Mouse (Mus musculus) layer of hippocampus, postnatal 10 days (tissue): ENCODE results near the gene Trank1. TPM values are rescaled to one million over a fixed set of nuclear protein-coding genes. Genes with fewer than 3 reads are reported as not detected.

Experiments
- DNase-seq, 2 experiments: peaks; one replicate each; pipeline ENCODE4 v3.0.0; 2021; ENCODE audit warnings: low spot score in 2 of 2
- total RNA-seq, 2 experiments: library from RNA; stranded (reverse); gene quantifications; 2 replicates each; pipeline ENCODE4 v1.2.3; 2021

Gene Trank1
- total RNA-seq, 2 experiments from 2014 or later = 92.2 to 132 TPM

DNA sequence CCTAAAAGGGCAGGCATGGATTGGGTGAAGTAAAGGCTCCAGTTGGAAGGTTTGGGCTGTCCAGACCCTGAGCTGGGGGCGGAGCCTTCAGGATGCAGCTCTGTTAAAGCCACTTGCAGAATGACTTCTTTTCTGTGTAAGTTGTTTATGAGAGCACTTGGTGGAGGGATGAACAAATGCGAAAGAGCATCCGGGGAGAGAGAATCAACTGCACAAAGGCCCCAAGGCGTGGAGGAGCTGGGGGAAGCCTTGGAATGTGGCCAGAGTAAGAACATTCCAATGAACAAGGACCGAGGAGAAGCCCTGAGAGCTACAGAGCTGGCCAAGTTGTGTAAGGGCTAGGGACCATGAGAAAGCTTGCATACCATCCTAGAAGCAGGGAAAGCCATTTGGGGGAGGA lies 111.0 kb downstream of the Trank1 start:
- no peak for DNase-seq

DNA sequence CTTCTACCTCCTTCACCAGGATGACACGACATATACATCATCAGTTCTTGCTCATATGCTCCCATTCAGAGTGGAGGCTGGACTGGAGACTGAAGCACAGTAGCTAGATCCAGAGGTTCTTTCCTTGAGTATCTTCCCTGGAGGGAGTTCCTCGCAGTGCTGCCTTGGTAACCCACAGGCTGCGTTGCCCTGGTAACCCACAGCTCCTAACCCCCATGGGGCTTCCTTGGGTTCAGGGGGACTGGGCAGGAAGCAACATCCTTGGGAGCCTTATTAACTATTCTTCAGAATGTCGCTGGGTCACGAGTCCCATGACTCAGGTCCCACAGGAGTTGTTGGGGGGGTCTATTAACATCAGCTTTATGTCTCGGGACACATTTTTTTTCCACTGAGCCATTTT lies 113.6 kb downstream of the Trank1 start:
- no peak for DNase-seq

DNA sequence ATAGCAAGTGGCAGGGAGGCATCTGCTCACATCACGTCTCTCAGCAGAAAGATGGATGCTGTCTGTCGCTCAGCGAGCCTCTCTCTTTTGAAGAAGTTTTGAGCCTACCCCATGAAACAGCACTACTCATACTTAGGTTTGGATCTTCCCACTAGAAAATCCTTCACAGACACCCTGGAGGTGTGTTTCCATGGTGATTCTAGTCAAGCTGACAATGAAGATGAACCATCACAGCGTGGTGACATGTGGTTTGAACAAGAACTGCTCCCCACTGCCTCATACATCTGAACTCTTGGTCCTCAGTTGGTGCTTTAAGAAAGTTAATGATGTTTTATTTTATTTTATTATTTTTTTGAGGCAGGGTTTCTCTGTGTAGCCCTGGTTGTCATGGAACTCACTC lies 114.4 kb downstream of the Trank1 start:
- no peak for DNase-seq

DNA sequence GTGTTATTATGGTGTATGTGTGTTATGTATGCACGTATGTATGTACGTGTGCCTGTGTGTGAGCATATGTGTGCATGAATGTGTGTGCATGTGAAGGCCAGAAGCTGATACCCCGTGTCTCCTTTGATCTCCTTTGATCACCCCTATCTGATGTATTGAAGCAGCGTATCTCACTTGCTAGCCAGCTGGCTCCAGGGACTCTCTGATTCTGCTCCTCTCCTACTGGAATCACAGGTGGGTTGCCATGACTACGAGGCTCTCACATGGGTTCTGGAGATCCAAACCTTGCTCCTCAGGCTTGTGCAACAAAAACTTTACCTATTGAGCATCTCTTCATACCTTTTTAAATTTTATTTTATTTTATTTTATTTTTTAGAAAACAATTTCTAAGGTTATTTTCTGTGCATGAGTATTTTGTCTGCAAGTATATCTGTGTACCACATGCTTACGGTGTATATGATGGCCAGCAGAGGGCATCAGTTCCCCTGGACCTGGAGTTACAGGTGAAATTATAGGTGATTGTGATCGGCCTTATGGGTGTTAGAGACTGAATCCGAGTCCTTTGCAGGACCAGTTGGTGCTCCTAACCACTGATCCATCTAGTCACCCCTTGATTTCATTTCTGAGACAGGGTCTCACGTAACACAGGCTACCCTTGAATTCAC lies 116.5 kb downstream of the Trank1 start:
- no peak for DNase-seq

DNA sequence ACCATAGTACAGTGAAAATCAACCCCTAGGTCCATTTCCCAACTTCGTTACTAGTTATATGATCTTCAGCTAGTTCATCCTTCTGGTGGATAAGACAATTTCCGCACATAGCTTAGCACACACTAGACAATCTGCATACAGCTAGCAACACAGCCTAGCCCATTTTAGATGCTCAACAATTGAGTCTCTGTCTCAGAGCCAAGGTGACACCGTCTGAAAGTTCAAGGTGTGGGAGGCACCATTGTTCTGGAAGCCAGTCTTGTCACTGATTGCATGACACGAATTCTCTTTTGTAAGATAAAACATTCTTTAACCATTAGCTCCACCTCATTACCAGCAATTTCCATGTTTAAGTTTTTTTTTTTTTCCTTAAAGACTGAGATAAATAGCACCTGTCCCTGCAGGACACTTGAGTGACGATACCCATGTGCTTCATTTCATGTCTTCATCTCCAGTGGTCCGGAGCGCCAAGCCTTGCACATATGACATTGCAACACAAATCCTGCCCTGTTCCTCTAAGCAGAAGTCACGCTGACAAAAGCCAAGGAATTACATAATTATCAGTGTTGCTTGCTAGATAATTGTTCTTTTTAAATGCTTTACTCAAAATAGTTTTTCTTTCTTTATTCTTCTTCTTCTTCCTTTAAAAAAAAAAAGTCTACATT lies 117.3 kb downstream of the Trank1 start:
- no peak for DNase-seq

DNA sequence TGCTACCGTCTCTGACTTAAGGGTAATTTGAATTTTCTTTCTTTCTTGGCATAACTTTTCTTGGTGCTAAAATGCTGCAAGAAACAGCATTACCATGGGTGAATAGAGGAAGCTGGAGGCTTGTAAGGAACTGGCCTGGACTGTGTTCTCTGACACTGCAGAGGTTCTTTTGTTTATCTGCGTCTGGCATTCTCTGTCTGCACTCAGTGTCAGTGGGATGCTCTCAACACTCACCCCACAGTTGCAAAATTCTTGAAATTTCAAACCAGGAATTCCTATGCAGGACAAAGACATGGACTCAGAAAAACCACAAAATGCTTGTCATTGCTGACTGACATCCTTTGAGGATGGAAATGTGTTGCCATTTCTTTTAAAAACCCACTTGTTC lies 117.8 kb downstream of the Trank1 start:
- no peak for DNase-seq

DNA sequence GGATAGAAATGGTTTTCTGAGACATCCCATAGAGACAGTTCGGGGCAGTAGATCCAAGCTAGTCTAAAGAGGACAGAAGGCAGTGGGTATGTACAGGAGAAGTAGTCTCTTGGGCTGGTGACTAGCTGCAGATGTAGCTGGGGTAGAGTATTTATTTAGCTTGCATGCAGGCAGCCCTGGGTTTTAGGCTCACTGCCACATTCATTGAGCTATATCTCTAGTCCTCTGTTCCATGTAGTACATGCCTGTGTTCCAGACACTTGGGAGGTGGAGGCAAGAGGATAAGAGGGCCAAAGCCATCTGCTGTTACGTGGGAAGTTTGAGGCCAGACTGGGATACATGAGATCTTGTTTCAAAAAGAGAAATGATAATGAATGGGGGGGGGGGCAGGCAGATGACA lies 123.9 kb downstream of the Trank1 start:
- DNase-seq = no peak

DNA sequence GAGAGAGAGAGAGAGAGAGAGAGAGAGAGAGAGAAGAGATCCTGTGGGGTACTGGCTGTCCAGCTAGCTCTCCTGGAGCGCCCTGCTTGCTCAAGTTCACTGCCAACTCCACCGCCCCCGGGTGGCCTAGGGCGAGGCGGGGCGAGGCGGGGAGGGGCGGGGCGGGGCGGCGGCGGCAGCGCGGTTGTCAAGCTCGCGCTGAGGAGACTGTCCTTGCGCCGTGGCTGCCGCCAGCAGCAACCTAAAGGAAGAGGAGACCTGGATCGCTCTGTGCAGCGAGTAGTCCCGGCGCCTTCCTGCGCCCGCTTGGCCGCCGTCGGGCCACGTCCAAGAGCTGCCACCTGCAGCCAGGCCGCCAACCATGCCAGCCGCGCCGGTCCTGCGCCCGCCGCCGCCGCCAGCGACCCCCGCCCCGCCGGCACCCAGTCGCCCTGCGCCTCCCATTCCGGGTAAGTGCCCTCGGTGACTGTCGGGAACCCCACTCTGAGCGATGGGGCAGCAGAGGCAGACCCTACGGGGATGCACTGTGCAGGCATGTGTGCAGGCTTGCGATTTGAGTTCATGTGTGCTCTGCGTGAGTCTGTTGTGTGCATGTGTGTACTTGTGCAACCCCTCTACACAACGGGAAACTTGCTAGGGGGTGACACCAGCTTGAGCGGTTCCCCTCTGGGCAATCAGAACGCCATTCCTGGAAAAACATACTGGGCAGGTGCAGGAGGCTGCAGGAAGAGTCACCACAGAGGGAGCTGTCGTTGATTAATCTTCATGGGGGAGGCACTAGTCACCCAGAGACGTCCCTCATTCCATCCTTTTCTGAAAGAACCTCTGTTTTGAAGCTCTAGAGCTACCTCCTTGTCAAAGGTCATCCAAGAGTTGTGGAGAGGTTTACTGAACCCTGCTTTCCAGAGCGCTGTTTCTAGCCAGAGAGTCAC lies 127.6 kb downstream of the Trank1 start, which contains the start of gene Dclk3:
TSS of gene Dclk3 (plus strand) at position 178 of the 932 bp plus-strand sequence.
- peak in 1 of 2 experiments; percentile 35 for DNase-seq

DNA sequence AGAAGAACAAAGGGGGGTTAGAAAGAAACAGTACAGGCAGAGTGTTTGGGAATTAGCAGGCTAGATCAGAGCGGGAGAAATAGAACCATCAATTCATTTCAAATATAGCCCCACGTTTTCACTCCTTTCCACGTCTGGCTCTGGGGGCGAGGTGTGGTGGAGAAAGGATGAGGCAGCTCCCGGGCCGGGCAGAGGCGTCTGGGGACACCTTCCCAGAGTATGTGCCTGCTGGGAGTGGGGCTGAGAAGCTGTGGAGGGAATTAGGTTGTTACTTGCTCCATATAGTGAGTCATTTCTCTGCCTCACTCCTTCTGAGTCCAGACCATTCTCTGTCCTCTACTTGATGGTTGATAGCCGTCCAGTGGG lies 128.3 kb downstream of the Trank1 start:
- no peak for DNase-seq

DNA sequence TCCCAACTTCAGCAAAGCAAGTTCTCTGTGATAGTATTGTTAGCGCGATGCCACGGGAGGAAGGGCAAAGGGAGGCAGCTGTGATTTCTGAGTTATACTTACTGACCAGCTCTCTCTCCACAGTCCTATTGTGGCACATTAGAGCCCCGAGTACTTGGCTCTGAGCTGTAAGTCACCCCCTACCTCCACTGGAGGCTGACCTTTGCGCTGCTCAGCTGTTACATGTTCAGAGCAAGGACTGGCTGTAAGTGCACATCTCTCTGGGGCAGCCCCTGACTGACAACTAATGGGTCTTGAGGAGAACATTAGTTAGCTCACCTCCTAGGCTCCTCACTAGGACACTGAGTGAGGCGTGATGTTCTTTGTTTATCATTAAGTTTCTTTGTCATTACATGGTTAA lies 128.9 kb downstream of the Trank1 start:
- no peak for DNase-seq

DNA sequence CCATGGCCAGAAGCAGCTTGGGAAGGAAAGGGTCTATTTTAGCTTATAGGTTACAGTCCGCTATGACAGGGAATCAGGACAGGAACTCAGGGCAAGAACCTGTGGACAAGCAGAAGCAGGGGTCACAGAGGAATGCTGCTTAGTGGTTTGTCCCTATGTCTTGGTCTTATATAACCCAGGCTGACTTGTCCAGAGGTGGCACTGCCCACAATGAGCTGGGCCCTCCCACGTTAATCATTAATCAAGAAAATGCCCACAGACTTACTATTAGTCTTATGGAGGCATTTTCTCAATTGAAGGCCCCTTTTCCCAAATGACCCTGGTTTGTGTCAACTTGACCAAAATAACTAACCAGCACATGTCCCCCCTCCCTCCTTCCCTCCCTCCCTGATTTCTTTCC lies 129.6 kb downstream of the Trank1 start:
- DNase-seq = no peak

Other genes with a start within 250 kb of the Trank1 start
- 10 to 100 TPM; 29.1 to 30.2 TPM for gene Lrrfip2, start 194.1 kb upstream of the Trank1 start, total RNA-seq
- gene Mlh1, start 39.9 kb upstream of the Trank1 start, total RNA-seq = 10 to 100 TPM; 21.1 to 26.0 TPM
- 10 to 100 TPM; 80.1 to 83.0 TPM for gene Epm2aip1, start 39.8 kb upstream of the Trank1 start, total RNA-seq
- 10 to 100 TPM in 1 of 2 experiments, 1 to 10 TPM in 1; 8.6 to 10.6 TPM for gene Dclk3, start 127.3 kb downstream of the Trank1 start, total RNA-seq